Mouse (Mus musculus) layer of hippocampus, adult 18-20 months (tissue): ENCODE data around the gene Dcun1d3. TPM values are rescaled to one million over a fixed set of nuclear protein-coding genes. Genes with fewer than 3 reads are reported as not detected.

Source experiments
- DNase-seq, 2 experiments: peaks; one replicate each; pipeline ENCODE4 v3.0.0; 2022; ENCODE audit warnings: low spot score in 2 of 2
- total RNA-seq, 2 experiments: library from RNA; stranded (reverse); gene quantifications; 2 replicates each; pipeline ENCODE4 v1.2.3; 2021

The Dcun1d3 gene
- total RNA-seq, 2 experiments from 2014 or later = 24.8 to 28.7 TPM

DNA sequence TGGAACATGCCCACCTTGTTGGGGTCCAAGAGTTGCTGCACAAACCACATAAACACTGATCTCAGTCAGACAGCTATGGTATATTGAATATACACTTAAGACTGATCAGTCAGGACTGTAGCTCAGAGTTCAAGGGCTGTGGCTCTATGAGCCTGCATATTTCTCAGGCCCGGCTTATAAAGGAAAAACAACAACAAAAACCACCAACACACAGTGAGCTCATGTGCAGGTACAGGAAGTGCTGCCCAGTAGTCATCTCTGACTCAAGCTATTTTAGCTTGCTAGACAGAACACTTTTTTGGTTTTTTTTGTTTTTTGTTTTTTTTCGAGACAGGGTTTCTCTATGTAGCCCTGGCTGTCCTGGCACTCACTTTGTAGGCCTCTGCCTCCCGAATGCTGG, 87.4 kb downstream of the Dcun1d3 start:
- DNase-seq = no peak

DNA sequence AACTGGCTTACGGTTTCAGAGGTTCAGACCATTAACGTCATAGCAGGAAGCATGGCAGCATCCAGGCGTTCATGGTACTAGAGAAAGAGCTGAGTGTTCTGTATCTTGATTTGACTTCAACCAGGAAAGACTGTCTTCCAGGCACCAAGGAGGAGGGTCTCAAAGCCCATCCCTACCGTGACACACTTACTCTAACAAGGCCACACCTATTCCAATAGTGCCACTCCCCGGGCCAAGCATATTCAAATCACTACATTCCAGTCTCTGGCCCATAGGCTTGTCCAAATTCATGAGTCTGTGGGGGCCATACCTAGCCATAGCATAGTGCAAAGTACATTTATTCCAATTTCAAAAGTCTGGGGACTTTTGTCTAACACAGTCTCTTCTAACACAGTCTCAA, 88.7 kb downstream of the Dcun1d3 start:
- no peak for DNase-seq

Other genes starting within 250 kb of the Dcun1d3 start
- not detected for gene Acsm4, start 206.3 kb downstream of the Dcun1d3 start, total RNA-seq
- gene Thumpd1, start 175.5 kb downstream of the Dcun1d3 start, total RNA-seq = 10 to 100 TPM; 49.5 to 50.4 TPM
- gene Acsm3, start 135.4 kb downstream of the Dcun1d3 start, total RNA-seq = not detected
- under 1 TPM; 0.74 to 0.97 TPM for gene Rexo5, start 102.3 kb downstream of the Dcun1d3 start, total RNA-seq
- gene Eri2, start 102.2 kb downstream of the Dcun1d3 start, total RNA-seq = 1 to 10 TPM; 8.2 to 9.0 TPM
- gene Lyrm1, start 437 bp downstream of the Dcun1d3 start, total RNA-seq = 10 to 100 TPM; 10.4 to 11.1 TPM
- under 1 TPM; 0.20 to 0.52 TPM for gene Dnah3, start 199.0 kb upstream of the Dcun1d3 start, total RNA-seq
- 10 to 100 TPM in 1 of 2 experiments, 1 to 10 TPM in 1; 9.6 to 12.8 TPM for gene Tmem159, start 206.1 kb upstream of the Dcun1d3 start, total RNA-seq
- gene Zp2, start 249.0 kb upstream of the Dcun1d3 start, total RNA-seq = under 1 TPM in 1 of 2 experiments, not detected in 1; 0.13 TPM